Mouse (Mus musculus) ES-CJ7 (cell line): ENCODE results near the gene Noxo1.

Source experiments
- DNase-seq: peaks from one replicate; pipeline ENCODE4 v3.0.0; 2011; ENCODE audit warnings: low read depth, low spot score

Noxo1 gene

DNA sequence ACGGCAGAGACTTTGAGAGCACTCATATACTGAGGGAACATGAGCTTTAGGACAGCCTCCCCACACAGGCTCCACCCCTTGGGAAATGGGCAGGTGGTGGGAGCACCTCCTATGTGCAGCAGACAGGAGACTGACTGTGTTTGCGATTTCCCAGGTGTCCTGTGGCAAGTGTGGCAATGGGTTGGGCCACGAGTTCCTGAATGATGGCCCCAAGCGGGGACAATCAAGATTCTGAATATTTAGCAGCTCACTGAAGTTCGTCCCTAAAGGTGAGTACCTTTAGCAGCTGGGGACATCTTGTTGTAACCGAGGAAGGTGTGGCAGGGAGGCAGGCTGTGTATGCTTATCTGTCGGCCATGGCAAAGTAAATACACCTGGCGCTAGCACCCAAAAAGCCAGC is 43.9 kb downstream of the Noxo1 start:
- DNase-seq: no peak

DNA sequence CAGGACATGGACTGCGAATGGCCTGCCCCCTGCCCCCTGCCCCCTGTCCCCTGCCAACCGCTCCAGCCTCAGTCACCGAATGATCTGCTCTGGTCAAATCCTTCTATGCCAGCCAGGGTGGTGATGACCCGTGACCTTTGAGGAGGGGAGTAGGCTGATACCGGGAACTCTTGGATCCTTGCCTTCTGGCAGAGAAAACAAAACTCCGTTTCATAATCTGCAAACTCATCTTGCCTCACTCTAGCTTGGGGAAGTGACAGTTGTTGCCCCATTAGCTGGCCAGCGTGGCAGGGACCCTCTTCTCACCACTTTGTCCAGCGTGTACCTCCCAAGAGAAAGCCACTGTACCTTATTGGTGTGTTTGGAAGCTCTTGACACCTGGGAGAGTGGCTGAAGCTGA is 46.3 kb downstream of the Noxo1 start:
- DNase-seq: no peak

DNA sequence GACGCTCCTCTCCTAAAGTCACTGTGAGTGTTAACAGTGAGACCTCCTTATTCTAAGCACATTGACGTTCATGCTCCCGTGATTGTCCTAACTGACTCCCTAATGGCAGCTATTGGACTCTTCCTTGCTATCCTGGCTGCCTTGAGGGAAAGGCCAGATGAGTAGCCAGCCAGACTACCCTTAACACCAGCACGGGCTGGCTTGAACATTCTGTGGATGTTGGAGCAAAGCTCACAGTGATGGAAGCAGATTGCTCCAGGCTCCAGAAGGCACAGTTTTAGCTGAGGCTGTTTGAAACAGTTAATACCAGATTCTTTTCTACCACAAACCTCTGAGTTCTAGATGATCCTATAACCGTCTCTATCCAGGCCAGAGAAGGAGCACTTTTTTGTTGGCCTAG is 47.9 kb downstream of the Noxo1 start:
- no peak for DNase-seq

GRCm38 (mm10) chr17:24744381-24744780 is 48.3 kb downstream of the Noxo1 start:
- no peak for DNase-seq

DNA sequence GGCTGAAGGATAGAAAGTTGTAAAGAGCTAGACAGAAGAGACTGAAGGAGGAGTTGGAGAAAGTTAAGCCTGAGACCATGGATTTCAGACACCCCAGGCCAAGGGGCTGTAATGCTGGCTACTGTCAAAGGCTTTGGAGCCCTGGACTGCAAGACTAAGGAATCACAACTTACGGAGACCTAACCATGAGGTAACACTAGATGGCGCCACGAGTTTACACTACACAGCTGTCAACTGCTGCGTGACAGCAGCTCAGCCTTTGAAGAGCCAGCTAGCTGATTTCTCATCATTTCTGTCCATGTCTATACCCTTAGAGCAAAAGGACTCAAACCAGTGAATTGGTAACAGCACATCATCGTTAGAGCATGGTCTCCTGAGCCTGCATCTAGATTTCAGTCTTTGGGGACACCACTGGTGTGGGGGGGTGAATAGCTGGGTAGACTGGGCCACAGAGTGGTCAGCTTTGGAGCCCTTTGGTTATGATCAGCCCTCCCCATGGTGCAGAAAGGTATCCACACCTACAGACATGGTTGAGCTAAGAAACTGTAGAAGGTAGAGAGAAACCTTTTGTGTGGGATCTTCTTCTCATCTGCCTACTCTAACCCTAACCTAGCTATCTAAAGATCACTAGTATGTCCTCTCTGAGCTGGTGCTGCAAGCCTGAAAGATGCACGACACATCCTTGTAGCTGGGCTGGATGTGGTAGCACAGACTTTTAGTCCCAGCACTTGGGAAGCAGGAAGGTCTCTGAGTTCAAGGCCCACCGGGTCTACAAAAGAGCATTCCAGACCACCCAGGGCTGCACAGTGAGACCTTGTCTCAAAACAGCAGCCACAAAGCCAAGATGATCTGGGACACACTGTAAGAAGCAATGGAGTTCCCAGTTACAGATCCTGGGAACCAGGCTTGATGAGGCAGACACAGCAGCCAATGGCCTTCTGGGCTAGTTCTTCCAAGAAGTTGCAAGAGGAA is 49.8 kb downstream of the Noxo1 start:
- peak; percentile 91 for DNase-seq

- DNase-seq: no peak
Observed at GRCm38 (mm10) chr17:24746986-24747385, 51.0 kb downstream of the Noxo1 start.
